24 mouse cellular contexts compared by ENCODE assay signal in the genomic region with DNA sequence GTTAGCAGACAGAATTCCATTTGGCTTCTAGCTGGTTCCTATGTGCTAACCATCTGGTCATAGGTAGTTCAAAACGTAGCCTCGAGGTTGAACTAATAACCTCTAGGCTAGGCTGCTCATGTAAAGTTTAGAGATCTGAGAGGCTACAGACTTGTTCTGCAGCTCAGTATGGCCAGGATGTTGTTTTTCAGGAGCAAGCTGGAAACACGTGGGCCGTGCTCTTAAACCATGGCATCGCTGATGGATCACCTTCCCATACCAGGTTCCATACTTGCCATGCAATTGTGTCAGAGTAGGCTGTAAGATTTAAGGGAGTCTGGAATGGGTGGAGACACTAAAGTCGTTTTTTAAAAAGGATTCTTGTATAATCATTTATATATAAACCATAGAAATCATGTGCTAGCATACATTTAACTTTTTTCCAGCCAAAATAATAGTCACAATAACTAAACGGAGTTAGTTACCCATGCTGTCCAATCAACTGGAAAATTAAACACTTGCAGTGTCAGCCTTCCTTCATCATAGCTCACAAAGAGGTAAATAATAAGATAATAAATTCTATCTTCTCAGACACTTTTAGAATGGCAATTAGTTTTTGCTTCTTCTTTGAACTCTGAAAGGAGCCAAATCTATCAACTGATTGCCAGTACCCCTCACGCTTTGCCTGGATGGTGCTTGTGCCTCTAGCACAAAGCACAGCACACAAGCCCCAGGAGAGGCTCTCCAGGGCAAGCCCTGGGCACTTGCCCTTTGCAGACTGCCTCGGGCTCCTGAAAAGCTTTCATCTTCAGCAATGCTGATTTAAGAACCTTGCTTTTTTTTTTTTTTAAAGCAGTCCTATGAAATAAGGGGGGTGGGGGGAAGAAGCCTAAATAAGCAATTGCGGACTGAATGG. TPM values are rescaled to one million over a fixed set of nuclear protein-coding genes. Genes with fewer than 3 reads are reported as not detected.
A peak's percentile ranks its signal among the peaks of the same experiment; 100 is the strongest.
DNase-seq lines count a peak whose midpoint lies in the region; ATAC-seq and TF ChIP-seq lines count a peak whose summit lies in the region.
"Had no signal": no experiment of that assay in that cellular context is flagged by ENCODE, and none has a peak within 500 bp of the region (broad histone marks: within the 10 kb centered on the region; RNA-seq: fewer than 3 reads in every experiment).

No protein-coding gene starts in this region.

- H3K4me3 ChIP-seq in kidney, embryonic 15.5 days (replicated peaks) = no peak overlapping the region
- H3K4me3 ChIP-seq in midbrain, embryonic 13.5 days (replicated peaks) = no peak overlapping the region
- no peak overlapping the region for H3K4me3 ChIP-seq in midbrain, embryonic 15.5 days
- H3K4me3 ChIP-seq in limb, embryonic 14.5 days (replicated peaks; ENCODE audit: low read length) = no peak overlapping the region
- H3K4me3 ChIP-seq in hindbrain, embryonic 12.5 days = no peak overlapping the region
- H3K4me3 ChIP-seq: forebrain, embryonic 13.5 days; heart, embryonic 12.5 days; hindbrain, embryonic 10.5 days; hindbrain, embryonic 15.5 days had no signal

- H3K27me3 ChIP-seq in kidney, embryonic 15.5 days = no peaks in the 10 kb centered on the region
- no peaks in the 10 kb centered on the region for H3K27me3 ChIP-seq in midbrain, embryonic 13.5 days
- H3K27me3 ChIP-seq in midbrain, embryonic 15.5 days (replicated peaks) = no peaks in the 10 kb centered on the region
- no peaks in the 10 kb centered on the region for H3K27me3 ChIP-seq in limb, embryonic 14.5 days (ENCODE audit: control insufficient read depth, insufficient read depth, low read length)
- no peaks in the 10 kb centered on the region for H3K27me3 ChIP-seq in hindbrain, embryonic 12.5 days
- H3K27me3 ChIP-seq: forebrain, embryonic 13.5 days; heart, embryonic 12.5 days; hindbrain, embryonic 15.5 days had no signal

- peak; percentile 40 for DNase-seq in embryo, embryonic 10 days (ENCODE audit: low spot score)
- DNase-seq in embryo, embryonic 10.5 days (ENCODE audit: low spot score) = no peak
- no peak for DNase-seq in kidney, postnatal 36 days
- DNase-seq in limb, embryonic 14.5 days (ENCODE audit: low spot score) = no peak
- DNase-seq: adrenal gland, postnatal 14 days; B cell, adult 2 months; cerebellum, adult 11-12 months; cerebellum, adult 9-10 months; cerebellum, postnatal 25 days; forebrain, postnatal 0 days; gastrocnemius, postnatal 25 days had no signal

- peak overlapping the region; percentile 49; the same call in 1 of the 2 replicates for H3K27ac ChIP-seq in kidney, embryonic 15.5 days
- H3K27ac ChIP-seq in midbrain, embryonic 13.5 days = peak overlapping the region; percentile 19; the same call in 1 of the 2 replicates
- H3K27ac ChIP-seq in midbrain, embryonic 15.5 days = no peak overlapping the region
- H3K27ac ChIP-seq in limb, embryonic 14.5 days (replicated peaks; ENCODE audit: low read depth, low read length) = peak overlapping the region; percentile 6; the same call in 1 of the 2 replicates
- H3K27ac ChIP-seq in hindbrain, embryonic 12.5 days = no peak overlapping the region
- H3K27ac ChIP-seq: forebrain, embryonic 13.5 days; hindbrain, embryonic 10.5 days; hindbrain, embryonic 15.5 days had no signal

- ATAC-seq in kidney, embryonic 15.5 days (replicated peaks; ENCODE audit: low FRiP score) = peak; percentile 84
- no peak for ATAC-seq in midbrain, embryonic 13.5 days
- no peak for ATAC-seq in midbrain, embryonic 15.5 days (replicated peaks)
- no peak for ATAC-seq in limb, embryonic 14.5 days (ENCODE audit: low FRiP score, low read depth)
- no peak for ATAC-seq in hindbrain, embryonic 12.5 days (ENCODE audit: low FRiP score)
- ATAC-seq: activated CD4-positive, CD25-positive, alpha-beta regulatory T cell, adult 4 months; CD4-positive, CD25-positive, alpha-beta regulatory T cell, adult 4 months; forebrain, embryonic 13.5 days; forebrain, postnatal 0 days had no signal

- TF ChIP-seq POLR2A in limb, embryonic 14.5 days (IDR thresholded peaks at IDR 0.05; ENCODE audit: borderline replicate concordance, extremely low read depth, insufficient read depth, insufficient read length) = no peak

- H3K36me3 ChIP-seq in kidney, embryonic 15.5 days = no peaks in the 10 kb centered on the region
- H3K36me3 ChIP-seq in midbrain, embryonic 13.5 days = no peaks in the 10 kb centered on the region
- no peaks in the 10 kb centered on the region for H3K36me3 ChIP-seq in midbrain, embryonic 15.5 days (replicated peaks)
- H3K36me3 ChIP-seq in limb, embryonic 14.5 days (ENCODE audit: control insufficient read depth, insufficient read depth, low read length) = no peaks in the 10 kb centered on the region
- H3K36me3 ChIP-seq in hindbrain, embryonic 12.5 days = no peaks in the 10 kb centered on the region
- H3K36me3 ChIP-seq: G1E; heart, embryonic 12.5 days; hindbrain, embryonic 10.5 days; hindbrain, embryonic 15.5 days had no signal

- H3K4me2 ChIP-seq in kidney, embryonic 15.5 days = peak overlapping the region; percentile 12; the same call in 1 of the 2 replicates
- H3K4me2 ChIP-seq in midbrain, embryonic 13.5 days (replicated peaks) = no peak overlapping the region
- no peak overlapping the region for H3K4me2 ChIP-seq in midbrain, embryonic 15.5 days
- no peak overlapping the region for H3K4me2 ChIP-seq in limb, embryonic 14.5 days (replicated peaks; ENCODE audit: low read depth, low read length, severe bottlenecking)
- no peak overlapping the region for H3K4me2 ChIP-seq in hindbrain, embryonic 12.5 days (replicated peaks)
- H3K4me2 ChIP-seq: forebrain, embryonic 13.5 days; heart, embryonic 12.5 days; hindbrain, embryonic 15.5 days had no signal

- H3K9ac ChIP-seq in kidney, embryonic 15.5 days = no peak overlapping the region
- H3K9ac ChIP-seq in midbrain, embryonic 13.5 days (replicated peaks) = no peak overlapping the region
- no peak overlapping the region for H3K9ac ChIP-seq in midbrain, embryonic 15.5 days
- no peak overlapping the region for H3K9ac ChIP-seq in limb, embryonic 14.5 days (ENCODE audit: low read depth, low read length, severe bottlenecking)
- H3K9ac ChIP-seq in hindbrain, embryonic 12.5 days = no peak overlapping the region
- H3K9ac ChIP-seq: forebrain, embryonic 13.5 days; forebrain, postnatal 0 days; heart, embryonic 12.5 days; hindbrain, embryonic 15.5 days had no signal

- H3K9me3 ChIP-seq in kidney, embryonic 15.5 days (replicated peaks) = no peaks in the 10 kb centered on the region
- no peaks in the 10 kb centered on the region for H3K9me3 ChIP-seq in midbrain, embryonic 13.5 days
- H3K9me3 ChIP-seq in midbrain, embryonic 15.5 days = no peaks in the 10 kb centered on the region
- H3K9me3 ChIP-seq in limb, embryonic 14.5 days (ENCODE audit: control insufficient read depth, low read length) = no peaks in the 10 kb centered on the region
- no peaks in the 10 kb centered on the region for H3K9me3 ChIP-seq in hindbrain, embryonic 12.5 days (replicated peaks)
- H3K9me3 ChIP-seq: forebrain, embryonic 13.5 days; G1E; heart, embryonic 12.5 days; hindbrain, embryonic 10.5 days; hindbrain, embryonic 15.5 days had no signal

- H3K4me1 ChIP-seq in kidney, embryonic 15.5 days = peaks cover 20% of the 10 kb centered on the region
- peaks cover 4% of the 10 kb centered on the region; the same call in 1 of the 2 replicates for H3K4me1 ChIP-seq in midbrain, embryonic 13.5 days (replicated peaks)
- no peaks in the 10 kb centered on the region for H3K4me1 ChIP-seq in midbrain, embryonic 15.5 days
- H3K4me1 ChIP-seq in limb, embryonic 14.5 days (ENCODE audit: control insufficient read depth, insufficient read depth, low read length) = peaks cover 8% of the 10 kb centered on the region
- peaks cover 3% of the 10 kb centered on the region; the same call in 1 of the 2 replicates for H3K4me1 ChIP-seq in hindbrain, embryonic 12.5 days
- H3K4me1 ChIP-seq: forebrain, embryonic 13.5 days; heart, embryonic 12.5 days; hindbrain, embryonic 15.5 days had no signal

- 18% methylated on average over 10 of the region's 10 CpGs for whole genome bisulfite sequencing in kidney, embryonic 15.5 days
- 70% methylated on average over 10 of the region's 10 CpGs for WGBS in midbrain, embryonic 13.5 days
- 67% methylated on average over 10 of the region's 10 CpGs for WGBS in midbrain, embryonic 15.5 days
- WGBS in limb, embryonic 14.5 days = 30% methylated on average over 10 of the region's 10 CpGs
- WGBS in hindbrain, embryonic 12.5 days = 63% methylated on average over 10 of the region's 10 CpGs

RNA-seq across cellular contexts. Expression of a gene that starts 11.5 kb away (rescaled TPM):
- not detected in 2 replicates for polyA plus RNA-seq in kidney, embryonic 15.5 days (2015; fragmentation: Nextera tagmentation; extraction: Ambion mirVana)
- 0.21 TPM in 1 of 2 replicates, not detected in the other for polyA plus RNA-seq in midbrain, embryonic 13.5 days (2015; fragmentation: Nextera tagmentation; extraction: Ambion mirVana)
- polyA plus RNA-seq in midbrain, embryonic 15.5 days (2015; fragmentation: Nextera tagmentation; extraction: Ambion mirVana) = 0.22 TPM in 1 of 2 replicates, not detected in the other
- not detected in 2 replicates for polyA plus RNA-seq in limb, embryonic 14.5 days (2012; rRNA removed)
- polyA plus RNA-seq in limb, embryonic 14.5 days (2014; fragmentation: Nextera tagmentation; extraction: Ambion mirVana) = not detected in 2 replicates
- not detected in 2 replicates for polyA plus RNA-seq in hindbrain, embryonic 12.5 days (2016; fragmentation: Nextera tagmentation; extraction: Ambion mirVana)
- polyA plus RNA-seq: activated CD4-positive, CD25-positive, alpha-beta regulatory T cell, adult 4 months; CD4-positive, CD25-positive, alpha-beta regulatory T cell, adult 4 months; embryonic facial prominence, embryonic 14.5 days; forebrain, embryonic 13.5 days; G1E; heart, embryonic 12.5 days; heart, embryonic 16.5 days; hindbrain, embryonic 10.5 days had no signal

RNA-seq across cellular contexts. Expression of a gene that starts 21.9 kb away (rescaled TPM):
- 39.7 and 40.4 TPM in 2 replicates for polyA plus RNA-seq in kidney, embryonic 15.5 days (2015; fragmentation: Nextera tagmentation; extraction: Ambion mirVana)
- polyA plus RNA-seq in midbrain, embryonic 13.5 days (2015; fragmentation: Nextera tagmentation; extraction: Ambion mirVana) = 36.4 and 39.1 TPM in 2 replicates
- polyA plus RNA-seq in midbrain, embryonic 15.5 days (2015; fragmentation: Nextera tagmentation; extraction: Ambion mirVana) = 35.1 and 38.2 TPM in 2 replicates
- polyA plus RNA-seq in limb, embryonic 14.5 days (2012; rRNA removed) = 36.9 and 45.4 TPM in 2 replicates
- polyA plus RNA-seq in limb, embryonic 14.5 days (2014; fragmentation: Nextera tagmentation; extraction: Ambion mirVana) = 51.3 and 52.8 TPM in 2 replicates
- polyA plus RNA-seq in hindbrain, embryonic 12.5 days (2016; fragmentation: Nextera tagmentation; extraction: Ambion mirVana) = 35.4 and 36.6 TPM in 2 replicates

Comparison
In these comparisons a context has a peak if more than half of its experiments do, and no peak if none do; other contexts are left out.
1. H3K27ac ChIP-seq: peak in kidney, embryonic 15.5 days (single experiment), midbrain, embryonic 13.5 days (single experiment) and limb, embryonic 14.5 days (single experiment); none in midbrain, embryonic 15.5 days (single experiment) and hindbrain, embryonic 12.5 days (single experiment).